Mouse (Mus musculus) subcutaneous adipose tissue, adult 2 months (tissue): Measurements from ENCODE around the gene Rfc3. TPM values are rescaled to one million over a fixed set of nuclear protein-coding genes. Genes with fewer than 3 reads are reported as not detected.

ENCODE experiments used
- polyA plus RNA-seq: library from polyadenylated mRNA; depleted of rRNA; stranded (reverse); fragments of >200 nt; gene quantifications from 2 replicates; pipeline ENCODE4 v1.2.3, GENCODE M21; 2012; ENCODE audit warnings: low replicate concordance; rRNA removed

Rfc3 gene
- polyA plus RNA-seq = 6.9 and 14.2 TPM in 2 replicates

GRCm38 (mm10) chr5:151650700-151651410 lies at the start of gene Rfc3:
Rfc3 (minus strand) TSS chr5:151651242.

GRCm38 (mm10) chr5:151605921-151606320 lies 45.1 kb downstream of the Rfc3 start, which contains the start of gene Vmn2r18:
Vmn2r18 (minus strand) TSS chr5:151606021.

Other genes with a start within 250 kb of the Rfc3 start
- gene Gm42906, start 223.1 kb downstream of the Rfc3 start, polyA plus RNA-seq = not detected in 2 replicates
- gene Vmn2r18, start 45.2 kb downstream of the Rfc3 start, polyA plus RNA-seq = not detected in 2 replicates